Mouse (Mus musculus): ENCODE results near the gene Gm11992.

The Gm11992 gene

DNA sequence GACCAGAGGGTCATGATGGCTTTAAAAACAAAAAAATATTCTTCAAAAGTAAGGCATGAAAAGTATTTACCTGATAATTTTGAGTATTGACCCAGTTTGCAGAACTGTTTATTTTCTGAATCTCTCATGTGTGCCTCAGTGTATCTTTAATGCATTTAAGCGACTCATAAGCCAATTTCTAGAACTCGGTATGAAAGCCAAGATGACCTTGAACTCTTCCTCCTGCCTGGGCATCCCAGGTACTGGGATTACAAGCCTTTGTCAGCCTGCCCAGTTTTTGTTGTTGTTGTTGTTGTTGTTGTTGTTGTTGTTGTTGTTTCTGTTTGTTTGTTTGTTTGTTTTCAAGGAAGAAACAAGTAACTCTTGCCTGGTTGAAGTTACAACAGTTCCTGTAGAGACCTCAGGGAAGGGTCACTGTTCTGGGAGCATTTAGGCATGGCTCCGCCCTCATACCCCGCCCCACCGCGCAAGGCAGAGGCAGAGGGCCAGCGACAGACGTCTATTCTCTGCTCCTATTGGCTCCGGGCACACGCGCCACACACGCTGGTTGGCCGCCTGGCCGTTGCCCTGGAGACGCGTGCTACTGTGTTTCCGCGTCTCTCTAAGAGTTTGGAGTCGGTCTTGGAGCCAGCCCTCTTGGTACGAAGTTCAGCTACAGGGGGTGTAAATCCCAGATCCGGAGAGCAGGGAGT, at the start of gene Gm11992:
Gene Gm11992 (plus strand): TSS at position 584 of the 692 bp plus-strand sequence.
- DNase-seq (ENCODE audit: low read depth): peak; percentile 65

DNA sequence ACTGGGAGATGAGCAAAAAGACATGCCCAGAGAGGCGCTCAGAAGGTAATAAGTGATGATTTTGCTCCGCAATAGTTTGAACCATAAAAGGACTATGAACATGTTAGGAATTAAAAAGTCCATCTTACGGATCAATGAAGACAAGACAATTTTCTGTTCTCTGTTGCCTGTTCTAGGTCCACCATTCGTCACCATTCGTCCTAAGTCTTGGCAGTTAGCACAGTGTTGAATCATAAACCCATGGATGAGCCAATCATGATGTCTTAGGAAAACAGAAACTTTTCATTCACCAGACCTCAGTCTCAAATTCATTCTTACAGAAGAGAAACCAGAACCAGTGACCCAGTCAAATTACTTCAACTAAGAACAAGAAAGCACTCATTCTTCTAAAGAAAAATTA, 39.6 kb upstream of the Gm11992 start:
- no peak for DNase-seq (ENCODE audit: low read depth)

DNA sequence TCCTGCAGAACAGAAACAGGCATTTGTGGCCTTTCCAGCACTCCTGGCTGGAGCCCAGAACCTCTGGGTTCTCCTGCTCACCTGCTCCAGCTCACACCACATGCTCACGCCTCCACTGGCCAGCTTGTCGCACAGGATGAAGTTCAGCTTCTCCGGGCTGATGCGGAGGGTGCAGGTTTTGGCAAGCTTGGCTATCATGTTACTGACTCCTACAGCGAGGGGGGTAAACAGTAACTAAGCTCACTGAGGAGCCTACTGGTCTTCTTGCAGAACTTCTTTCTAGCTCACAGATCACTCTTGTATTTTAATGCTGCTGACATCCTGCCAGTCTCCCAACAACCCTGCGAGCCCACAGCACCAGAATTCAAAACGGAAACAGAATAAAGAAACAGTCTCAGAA, 38.0 kb upstream of the Gm11992 start:
- DNase-seq (ENCODE audit: low read depth): peak; percentile 23

DNA sequence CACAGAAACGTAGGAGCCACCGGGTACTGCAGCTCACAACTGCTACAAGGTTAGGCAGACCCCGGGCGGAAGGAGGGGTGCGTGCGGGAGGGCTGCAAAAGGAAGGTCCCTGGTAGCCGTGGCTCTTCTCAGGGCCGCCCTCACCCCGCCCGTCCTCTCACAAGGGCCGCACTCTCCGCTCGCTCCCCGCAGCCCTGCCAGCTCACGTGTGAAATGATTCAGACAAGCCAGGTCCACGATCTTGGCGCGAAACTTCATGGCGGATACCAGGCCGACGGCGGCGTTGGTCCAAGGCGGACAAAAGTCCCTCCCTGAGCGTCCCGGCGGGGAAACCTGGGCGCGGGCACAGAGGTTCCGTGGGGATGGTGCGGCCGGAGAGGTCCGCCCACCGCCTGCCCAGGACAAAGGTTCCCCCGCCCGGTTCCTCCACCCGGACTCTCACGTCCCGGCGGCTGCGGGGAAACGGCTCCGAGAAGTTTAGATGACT, 37.5 kb upstream of the Gm11992 start, which contains the start of gene Hus1:
Gene Hus1 (minus strand): TSS at position 339 of the 487 bp plus-strand sequence.
- peak; percentile 55 for DNase-seq (ENCODE audit: low read depth)

DNA sequence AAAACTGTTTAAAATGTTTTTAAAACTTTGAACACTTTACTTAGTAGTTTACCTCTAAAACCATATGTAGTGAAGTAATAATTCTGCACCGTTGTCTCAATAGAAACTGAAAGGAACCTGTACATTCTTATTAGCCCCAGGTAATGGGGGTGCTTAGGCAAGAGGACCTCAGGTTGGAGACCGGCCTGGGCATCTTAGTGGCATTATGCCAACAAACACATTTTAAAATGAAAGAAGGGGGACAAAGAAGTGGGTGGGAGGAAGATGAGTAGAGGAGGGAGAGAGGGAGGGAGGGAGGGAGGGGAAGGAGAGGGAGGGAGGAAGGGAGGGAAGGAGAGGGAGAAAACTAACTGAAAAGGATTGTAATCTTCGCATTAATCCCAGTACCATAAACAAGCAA, 37.0 kb upstream of the Gm11992 start:
- no peak for DNase-seq (ENCODE audit: low read depth)

DNA sequence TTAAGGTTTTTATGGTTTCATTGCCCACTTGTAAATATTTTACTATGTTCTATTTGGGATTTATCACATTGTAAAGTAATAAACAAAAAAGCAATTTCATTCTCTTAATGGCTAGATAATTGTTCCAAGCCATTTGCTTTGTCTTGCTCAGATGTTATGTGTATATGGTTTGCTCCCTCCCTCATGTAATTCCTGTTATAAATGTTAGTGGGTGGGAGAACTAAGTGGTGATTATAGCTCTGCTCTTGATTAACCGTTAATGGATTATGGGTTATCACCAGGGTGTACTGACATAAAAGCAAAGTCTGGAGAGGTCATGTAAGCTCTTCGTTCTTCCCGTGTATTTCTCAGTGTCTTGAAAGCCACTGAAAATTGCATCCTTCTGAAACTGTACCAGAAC, 33.7 kb upstream of the Gm11992 start:
- DNase-seq (ENCODE audit: low read depth): no peak

DNA sequence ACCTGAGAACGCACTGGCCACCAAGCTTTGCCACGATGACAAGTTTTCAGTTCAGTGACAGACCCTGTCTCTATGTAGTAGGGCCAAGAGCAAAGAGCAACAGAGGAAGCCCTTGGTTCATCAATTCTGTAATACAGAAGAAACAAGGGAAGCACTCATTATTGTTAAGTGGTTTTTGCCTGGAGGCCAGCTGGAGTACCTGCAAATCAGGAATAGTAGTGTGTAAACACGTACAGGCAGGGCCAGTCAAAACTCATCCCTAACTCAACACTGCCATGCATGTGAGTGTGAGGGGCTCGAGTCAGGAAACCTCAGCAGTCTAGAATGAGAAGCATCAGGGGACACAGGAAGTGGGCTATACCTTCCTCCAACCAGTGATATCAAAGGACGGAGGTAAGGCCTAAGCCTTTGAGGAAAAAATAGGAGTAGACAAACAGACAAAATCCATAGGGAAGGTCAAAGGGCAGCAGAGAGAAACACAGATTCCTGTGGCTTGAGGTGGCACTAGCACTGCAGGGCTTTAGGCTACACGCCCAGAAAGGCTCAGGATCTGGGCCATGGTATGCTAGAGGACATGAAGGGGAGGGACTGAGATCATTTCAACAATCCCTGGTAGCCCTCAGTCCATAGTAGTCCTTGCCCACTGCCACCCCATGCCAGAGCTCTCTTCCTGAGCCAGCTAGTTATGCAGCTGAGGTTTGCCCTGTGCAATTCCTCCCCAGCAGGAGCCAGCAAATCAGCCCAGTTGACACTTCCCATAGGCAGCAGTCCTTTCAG, 29.7 kb upstream of the Gm11992 start:
- no peak for DNase-seq (ENCODE audit: low read depth)

DNA sequence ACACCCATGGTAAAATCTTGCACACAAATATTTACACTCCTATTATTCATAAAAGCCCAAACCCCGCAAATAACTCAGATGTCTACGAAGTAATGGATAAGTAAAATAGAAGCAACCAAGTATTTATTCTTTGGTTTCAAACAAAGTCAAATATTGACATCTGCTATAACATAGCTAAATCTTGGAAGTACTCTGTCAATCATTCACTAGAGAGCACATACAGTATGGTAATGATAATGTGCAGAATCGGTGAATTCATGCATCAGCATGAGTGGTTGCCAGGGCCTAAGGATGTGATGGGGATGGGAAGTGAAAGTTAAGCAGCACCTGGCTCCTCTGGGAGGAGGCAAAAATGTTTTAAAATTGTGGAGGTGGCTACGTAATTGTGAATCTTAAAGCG, 28.2 kb upstream of the Gm11992 start:
- DNase-seq (ENCODE audit: low read depth): no peak

DNA sequence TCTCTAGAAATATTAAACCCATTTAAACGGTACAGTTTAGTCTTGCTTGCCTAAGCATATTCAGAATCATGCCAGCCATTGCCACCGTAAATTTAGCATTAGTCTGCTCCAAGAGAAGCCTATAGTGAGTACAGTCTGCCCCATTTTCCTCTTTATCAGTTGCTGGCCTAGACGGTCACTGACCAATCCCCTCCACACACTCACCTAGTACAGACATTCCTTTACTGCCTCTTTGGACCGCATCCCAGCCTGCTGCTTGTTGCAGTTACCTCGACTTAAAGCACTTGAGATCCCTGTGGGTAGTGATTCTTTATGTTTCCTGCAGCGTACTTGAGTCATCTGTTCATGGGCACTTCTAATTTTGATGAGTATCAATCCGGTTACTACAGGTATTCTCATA, 23.6 kb upstream of the Gm11992 start:
- DNase-seq (ENCODE audit: low read depth): no peak

DNA sequence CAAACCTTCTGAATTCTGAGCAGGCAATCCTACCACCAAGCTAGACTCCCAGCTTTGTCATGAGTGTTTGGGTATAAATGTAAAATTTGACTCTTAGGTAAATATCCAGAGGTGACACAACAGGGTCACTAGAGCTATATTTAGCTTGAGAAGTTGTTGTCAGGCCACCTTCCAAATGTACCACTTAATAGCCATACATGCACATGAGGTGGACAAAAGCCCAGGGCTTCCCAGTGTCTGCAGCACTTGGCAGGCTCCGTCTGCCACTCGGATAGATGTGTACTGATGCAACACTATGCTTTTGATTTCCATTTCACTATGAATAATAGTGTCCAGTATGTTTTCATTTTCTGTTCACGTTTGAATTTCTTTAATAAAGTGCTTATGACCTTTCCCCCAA, 23.2 kb upstream of the Gm11992 start:
- DNase-seq (ENCODE audit: low read depth): no peak

DNA sequence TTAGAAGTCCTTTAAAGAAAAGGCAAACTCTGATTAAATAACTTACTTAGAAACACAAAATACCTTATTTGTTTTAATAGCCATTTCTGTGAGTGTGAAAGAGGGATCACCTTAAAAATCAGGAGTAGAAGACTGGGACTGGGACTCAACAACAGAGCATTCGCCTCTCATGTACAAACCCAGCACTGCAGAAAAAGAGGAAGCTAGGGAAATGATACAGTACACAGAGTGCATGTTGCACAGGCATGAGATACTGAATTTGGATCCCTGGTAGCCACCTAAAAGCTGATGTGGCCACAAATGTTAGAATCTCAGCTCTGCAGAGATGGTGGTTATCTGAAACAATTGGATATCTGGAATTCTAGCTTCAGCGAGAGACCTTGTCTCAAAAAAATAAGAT, 16.9 kb upstream of the Gm11992 start:
- no peak for DNase-seq (ENCODE audit: low read depth)

DNA sequence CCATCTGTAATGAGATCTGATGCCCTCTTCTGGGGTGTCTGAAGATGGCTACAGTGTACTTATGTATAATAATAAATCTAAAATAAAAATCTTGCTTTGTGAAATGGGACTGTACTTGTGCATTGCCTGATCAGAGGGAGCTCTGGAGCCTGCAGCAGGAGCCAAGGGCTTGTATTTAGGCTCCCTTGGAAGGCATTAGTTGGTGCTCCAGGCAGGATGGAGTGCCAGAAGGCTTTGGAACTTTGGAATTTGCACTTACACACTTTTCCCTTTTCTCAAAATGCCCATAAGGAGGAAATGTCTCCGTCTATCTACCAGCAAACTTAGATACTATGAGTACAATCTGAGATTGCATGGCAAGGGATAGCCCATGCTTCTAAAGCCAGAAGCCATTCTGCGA, 1.8 kb upstream of the Gm11992 start:
- DNase-seq (ENCODE audit: low read depth): no peak

DNA sequence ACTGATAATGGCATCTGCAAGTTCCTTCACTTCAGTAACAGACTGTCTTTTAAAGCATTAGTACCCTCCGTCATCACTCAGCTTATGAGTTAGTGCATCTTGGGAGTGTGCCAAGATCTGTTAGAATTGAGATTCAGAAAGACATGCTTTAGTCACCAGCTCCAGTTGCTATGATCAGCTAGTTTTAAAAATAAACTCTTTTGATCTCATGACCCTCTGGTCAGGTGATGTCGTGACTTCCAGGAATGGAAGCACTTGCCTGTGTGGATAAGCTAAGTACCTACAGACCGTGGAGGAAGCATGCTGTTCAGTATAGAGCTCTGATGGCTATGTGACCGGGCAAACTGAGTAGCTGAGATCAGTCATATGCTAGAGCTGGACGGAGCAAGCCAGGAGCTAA, 1.4 kb upstream of the Gm11992 start:
- DNase-seq (ENCODE audit: low read depth): no peak

DNA sequence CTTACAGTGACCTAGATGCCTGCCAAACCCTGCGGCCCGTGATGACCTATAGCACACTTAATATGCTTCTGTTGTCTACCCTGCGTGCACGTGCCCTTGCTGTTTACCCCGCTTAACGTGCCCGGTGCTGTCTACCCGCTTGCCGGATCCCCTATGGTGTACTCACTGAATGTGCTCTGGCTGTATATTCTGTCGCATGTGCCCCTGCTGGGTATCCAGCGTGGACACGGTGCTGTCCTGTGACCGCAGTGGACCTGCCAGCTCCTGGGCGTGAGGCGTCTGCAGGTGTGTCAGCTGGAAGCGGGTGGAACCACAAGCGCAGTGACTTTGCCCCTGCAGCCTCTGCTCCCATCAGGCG, 288 bp downstream of the Gm11992 start, which contains the start of gene Sun3:
Gene Sun3 (minus strand): TSS at position 289 of the 358 bp plus-strand sequence.
- no peak for DNase-seq (ENCODE audit: low read depth)

DNA sequence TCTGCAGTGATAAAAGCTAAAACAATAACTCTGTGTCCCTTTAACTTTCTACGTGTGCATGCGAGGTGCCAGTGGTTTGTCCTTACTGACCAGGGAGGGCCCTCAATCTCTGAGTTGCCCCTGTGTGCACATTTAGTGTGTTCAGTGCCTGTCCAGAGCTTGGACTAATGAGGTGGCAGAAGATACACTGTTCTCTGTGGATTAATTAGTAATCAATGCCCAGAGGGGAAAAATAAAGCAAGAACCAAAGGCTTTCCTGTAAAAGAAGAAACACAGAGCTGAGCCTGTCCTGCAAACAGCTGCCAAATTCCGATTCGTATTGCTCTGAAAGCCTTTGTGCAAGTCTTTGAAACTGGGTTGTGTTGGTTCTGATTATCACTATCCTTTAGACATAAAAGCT, 1.8 kb downstream of the Gm11992 start:
- DNase-seq (ENCODE audit: low read depth): no peak

DNA sequence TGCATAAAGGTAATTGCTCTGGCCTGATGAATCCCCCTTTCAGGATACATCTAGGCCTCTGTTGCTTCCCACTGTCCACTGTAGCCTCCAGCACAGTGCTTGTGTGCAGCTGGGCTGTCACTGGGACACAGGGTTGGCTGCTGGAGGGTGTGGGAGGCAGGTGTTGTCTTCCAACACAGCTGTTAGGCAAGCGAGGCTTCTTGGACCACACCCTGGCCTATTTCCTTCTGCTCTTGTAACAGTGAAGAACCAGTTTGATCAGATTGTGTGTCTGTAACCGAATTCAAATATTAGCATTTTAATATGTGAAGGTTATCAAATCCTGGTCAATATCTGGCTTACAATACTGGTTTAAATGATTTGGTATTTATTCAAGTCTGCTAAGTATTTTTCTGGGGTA, 3.5 kb downstream of the Gm11992 start:
- DNase-seq (ENCODE audit: low read depth): no peak

DNA sequence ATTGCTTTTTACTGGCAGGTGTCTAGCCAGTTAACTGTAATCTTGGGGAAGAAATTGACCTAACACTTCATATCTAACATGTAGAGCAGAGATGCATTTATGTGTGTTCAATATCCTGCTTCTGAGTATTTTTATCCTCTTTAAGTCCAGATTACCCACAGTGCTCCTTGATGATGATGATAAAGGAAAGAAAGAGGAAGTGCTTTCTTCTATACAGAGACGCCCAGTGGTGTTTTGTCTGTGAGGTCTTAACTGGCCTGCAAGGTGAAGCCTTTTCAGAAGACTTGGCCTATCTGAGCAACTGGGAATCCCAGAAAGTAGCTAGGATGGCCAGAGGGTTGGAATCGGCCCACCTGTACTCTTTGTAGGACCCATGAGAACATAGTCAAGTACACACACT, 8.5 kb downstream of the Gm11992 start:
- no peak for DNase-seq (ENCODE audit: low read depth)

DNA sequence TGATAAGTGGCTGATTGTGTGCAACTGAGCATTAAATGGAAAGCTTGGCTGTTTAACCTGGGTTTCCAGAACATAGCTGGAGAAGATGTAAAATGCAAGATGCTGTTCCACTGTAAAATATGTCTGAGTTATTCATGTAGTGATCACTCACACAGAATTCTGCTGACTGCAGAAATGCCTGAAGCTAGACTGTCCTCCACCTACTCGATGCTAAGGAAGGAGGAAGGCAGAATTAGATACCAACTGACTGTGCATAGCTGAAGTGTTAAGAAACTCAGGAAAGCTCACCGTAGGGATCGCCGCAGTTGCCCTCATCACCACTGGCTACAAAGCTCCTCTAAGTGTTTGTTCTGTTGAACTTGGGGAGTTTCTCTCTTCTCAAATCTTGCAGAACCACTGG, 9.3 kb downstream of the Gm11992 start:
- DNase-seq (ENCODE audit: low read depth): no peak

DNA sequence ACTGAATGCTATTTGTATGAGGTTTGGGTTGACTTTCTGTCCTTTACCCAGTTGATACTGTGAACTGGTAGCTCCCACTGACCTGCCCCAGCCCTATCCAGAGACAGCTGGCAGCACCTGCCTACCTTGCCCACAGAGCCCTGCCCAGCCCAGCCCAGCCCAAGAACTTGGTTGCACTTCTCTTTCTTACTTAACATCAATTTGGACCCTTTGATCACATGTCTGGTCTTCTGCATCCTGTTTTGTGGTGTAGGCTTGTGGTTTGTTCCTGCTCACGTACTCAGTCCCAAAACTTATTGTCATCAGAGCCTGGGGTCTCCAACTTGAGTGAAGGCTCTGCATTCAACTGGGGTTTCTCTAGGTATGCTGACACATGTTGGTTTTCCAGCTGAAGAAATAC, 11.6 kb downstream of the Gm11992 start:
- no peak for DNase-seq (ENCODE audit: low read depth)

DNA sequence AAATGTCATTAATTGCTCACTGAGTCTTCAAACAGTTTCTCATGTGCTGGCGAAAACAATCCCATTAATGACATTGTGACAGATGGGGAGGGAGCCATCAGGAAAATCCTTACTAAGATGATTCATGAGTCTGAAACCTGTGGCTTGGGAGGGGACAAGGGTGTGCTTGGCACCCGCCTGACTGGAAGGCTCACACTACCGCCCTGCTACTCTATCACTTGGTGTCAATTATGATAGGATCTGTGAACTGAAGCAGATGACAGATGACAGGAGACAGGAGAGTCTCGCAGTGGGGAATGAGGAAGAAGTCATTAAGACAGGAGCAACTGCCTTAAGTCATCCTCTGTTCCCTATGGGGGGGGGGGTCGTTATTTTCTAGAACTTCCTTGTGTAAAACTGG, 12.1 kb downstream of the Gm11992 start:
- no peak for DNase-seq (ENCODE audit: low read depth)

DNA sequence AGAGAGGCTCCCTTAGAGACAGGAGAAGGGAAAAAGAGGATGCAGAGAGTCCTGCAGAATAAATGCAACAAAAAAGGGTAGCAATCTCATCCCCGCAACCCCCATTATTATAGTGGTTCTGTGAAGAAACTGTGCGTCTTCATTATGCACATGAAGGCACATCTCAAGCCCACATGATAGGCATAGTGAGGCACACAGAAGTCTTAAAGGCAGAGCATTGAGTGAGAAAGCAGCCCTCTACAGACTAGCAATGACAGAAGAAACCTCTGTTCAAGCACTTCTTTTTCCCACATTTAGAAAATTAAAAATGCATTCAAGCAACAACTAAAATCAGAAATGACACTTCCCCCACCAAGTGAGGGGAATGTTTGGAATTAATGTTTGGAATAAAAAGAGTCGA, 28.1 kb downstream of the Gm11992 start:
- no peak for DNase-seq (ENCODE audit: low read depth)

DNA sequence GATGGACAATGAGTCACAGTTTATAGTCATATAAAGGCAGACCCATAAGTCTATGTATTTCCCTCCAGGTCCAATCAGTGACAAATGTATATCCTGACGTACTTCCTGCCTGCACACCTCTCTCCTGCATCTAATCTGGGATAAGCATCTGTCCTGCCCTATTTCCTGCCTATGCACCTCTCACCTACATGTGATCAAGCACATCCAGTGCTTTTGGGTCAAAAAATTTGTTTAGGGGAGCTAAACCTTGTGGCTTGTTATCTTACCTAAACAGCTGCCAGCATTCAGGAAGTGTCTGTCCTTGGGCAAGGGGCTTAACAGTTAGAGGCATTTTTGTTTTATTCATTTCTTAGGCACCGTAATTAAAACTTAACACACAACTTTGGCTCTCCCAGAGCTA, 64.8 kb downstream of the Gm11992 start:
- DNase-seq (ENCODE audit: low read depth): no peak

DNA sequence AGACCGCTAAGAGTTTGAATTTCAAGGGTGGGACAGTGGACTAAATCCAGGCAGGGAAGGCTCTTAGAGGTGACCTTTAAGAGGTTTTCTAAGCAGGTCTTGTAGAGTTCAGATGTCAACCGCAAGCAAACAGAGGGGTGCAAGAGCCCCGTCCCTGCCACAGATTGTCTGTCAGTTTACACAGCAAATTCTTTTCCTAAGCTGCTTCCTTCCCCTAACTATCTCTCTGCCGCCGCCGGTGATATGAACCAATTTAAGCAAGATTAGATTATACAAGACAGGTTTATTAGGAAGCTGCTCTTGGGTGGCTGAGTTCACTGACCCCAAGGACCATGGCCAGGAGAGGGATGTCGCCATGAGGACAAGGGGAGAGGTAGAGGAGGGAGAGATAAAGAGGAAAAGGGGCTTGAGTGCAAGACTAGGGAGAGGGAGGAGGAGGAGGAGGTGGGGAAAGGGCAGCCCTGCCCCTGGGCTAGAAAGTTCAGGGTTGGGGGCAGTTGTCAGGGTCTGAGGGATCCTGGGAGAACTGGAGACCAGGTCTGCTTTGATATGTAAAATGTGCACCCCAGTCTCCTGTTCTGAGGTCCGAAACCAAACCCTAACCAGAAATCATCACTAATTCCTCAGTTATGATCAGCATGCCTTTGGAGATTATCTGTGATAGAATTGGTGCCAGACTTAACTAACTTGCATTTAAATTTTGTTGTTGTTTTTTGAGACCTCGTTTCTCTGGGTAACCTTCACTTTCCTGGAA, 67.2 kb downstream of the Gm11992 start:
- no peak for DNase-seq (ENCODE audit: low read depth)
